Mouse (Mus musculus): Measurements from ENCODE around the gene Cadps.

DNA sequence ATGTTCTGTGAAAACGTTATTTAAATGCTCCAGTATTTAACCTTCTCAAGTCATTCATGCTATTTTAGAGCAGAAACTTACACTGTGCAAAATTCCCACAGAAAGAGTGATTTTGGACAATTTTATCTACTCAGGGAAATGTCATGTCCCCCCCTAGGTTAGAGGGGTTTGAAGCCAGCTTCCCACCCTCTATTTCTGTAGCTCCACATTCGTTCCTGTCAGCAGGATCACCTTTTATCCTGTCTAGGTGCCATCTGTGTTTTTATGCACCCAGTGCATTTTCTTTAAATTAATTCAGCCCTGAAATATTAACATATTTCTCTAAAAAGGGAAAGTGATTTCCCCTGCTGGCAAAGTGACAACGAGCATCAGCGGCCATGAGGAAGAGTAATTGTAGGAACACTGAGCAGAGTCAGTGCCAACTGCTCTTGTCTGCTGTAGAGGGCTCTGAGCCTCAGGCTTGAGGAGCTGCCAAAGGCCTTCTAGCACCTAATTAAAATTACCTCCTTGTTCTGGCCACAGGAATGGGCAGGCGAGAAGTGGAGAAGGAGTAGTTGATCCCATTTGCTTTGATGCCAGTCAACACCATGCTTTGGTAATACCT, 230.3 kb downstream of the Cadps start:
- no peak for TF ChIP-seq CTCF (IDR thresholded peaks at IDR 0.05; ENCODE audit: insufficient read depth, low read depth, low read length)
- no peak for TF ChIP-seq POLR2A (IDR thresholded peaks at IDR 0.05; ENCODE audit: insufficient read depth, low read depth, low read length)

All from olfactory bulb, adult 2 months (tissue).